Mouse (Mus musculus) liver, embryonic 13.5 days (tissue): ENCODE measurements around the gene Kif5c. TPM values are rescaled to one million over a fixed set of nuclear protein-coding genes. Genes with fewer than 3 reads are reported as not detected.

Experiments used
- ATAC-seq: fragments of 200-750 bp; cut with Nextera tagmentation; 2 replicates; pipeline ENCODE4 v1.8.0; 2017; ENCODE audit warnings: low read depth, mild to moderate bottlenecking, moderate number of reproducible peaks, moderate library complexity
- DNase-seq: peaks from one replicate; pipeline ENCODE4 v3.0.0; 2022
- H3K27ac ChIP-seq: fragments of 300-500 bp; sonication (generic); 2 replicates; pipeline ENCODE4 v1.5.1; 2015; ENCODE audit warnings: moderate library complexity, mild to moderate bottlenecking, inconsistent platforms
- H3K27me3 ChIP-seq: fragments of 300-500 bp; sonication (generic); 2 replicates; pipeline ENCODE4 v1.6.1; 2015; ENCODE audit warnings: mild to moderate bottlenecking, inconsistent platforms
- H3K36me3 ChIP-seq: fragments of 300-500 bp; sonication (generic); 2 replicates; pipeline ENCODE4 v1.6.1; 2015; ENCODE audit warnings: mild to moderate bottlenecking, inconsistent platforms
- H3K4me1 ChIP-seq: fragments of 300-500 bp; sonication (generic); replicated peaks from 2 replicates; pipeline ENCODE4 v1.6.1; 2015; ENCODE audit warnings: inconsistent platforms
- H3K4me2 ChIP-seq: fragments of 300-500 bp; sonication (generic); 2 replicates; pipeline ENCODE4 v1.6.1; 2015; ENCODE audit warnings: inconsistent platforms, mild to moderate bottlenecking, moderate library complexity
- H3K4me3 ChIP-seq: fragments of 300-500 bp; sonication (generic); replicated peaks from 2 replicates; pipeline ENCODE4 v1.5.1; 2015; ENCODE audit warnings: mild to moderate bottlenecking, inconsistent platforms
- H3K9ac ChIP-seq: fragments of 300-500 bp; sonication (generic); 2 replicates; pipeline ENCODE4 v1.6.1; 2015; ENCODE audit warnings: mild to moderate bottlenecking, inconsistent platforms
- H3K9me3 ChIP-seq: fragments of 300-500 bp; sonication (generic); replicated peaks from 2 replicates; pipeline ENCODE4 v1.6.1; 2016; ENCODE audit warnings: inconsistent platforms
- WGBS: fragments of 180-500 bp; shearing (Covaris S2); methylation state at CpG from one replicate; pipeline ENCODE4 v1.1.7; 2015; ENCODE audit not compliant: insufficient replicate concordance; 5-methylcytosine and 5-hydroxymethylcytosine counted together
- polyA plus RNA-seq: library from polyadenylated mRNA; unstranded; fragments of >200 nt; fragmentation: Nextera tagmentation; extraction: Ambion mirVana; gene quantifications from 2 replicates; pipeline ENCODE4 v1.2.1, GENCODE M21; 2015

Gene Kif5c
- polyA plus RNA-seq, 1 experiment from 2014 or later = 0.20 TPM

DNA sequence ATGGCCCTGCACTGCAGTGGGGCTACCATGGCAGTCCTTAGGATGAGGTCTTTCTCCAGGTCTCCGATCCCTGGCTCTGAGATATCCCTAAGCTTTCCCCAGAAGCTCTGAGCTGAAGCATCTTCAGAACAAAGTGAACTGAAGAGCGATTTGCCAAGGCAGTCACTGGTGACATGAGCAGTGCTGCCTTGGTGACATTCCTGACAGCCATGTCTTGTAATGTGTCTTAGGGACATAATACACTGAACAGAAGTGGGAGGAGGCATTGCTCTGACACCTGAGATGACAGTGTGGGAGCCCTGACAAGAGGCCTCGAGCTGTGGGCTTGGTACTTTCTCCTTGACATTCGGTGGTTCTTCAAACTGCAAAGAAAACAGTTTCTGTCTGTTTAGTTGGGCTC is 157.3 kb downstream of the Kif5c start:
- Histone ChIP-seq H3K9me3 (no peaks in the 10 kb centered on the region), H3K4me1 (peaks cover 53% of the 10 kb centered on the region)

GRCm38 (mm10) chr2:49787376-49788050 is 168.4 kb downstream of the Kif5c start, which contains the start of gene Lypd6b:
Gene Lypd6b, plus strand, starts transcription at chr2:49787688.
- 1% methylated on average over 74 of the region's 79 CpGs for WGBS
- ATAC-seq = no peak
- Histone ChIP-seq H3K27me3 (peaks cover 60% of the 10 kb centered on the region), H3K36me3 (no peaks in the 10 kb centered on the region), H3K9ac (no peak within 1 kb of the TSS), H3K27ac (no peak within 1 kb of the TSS), H3K4me1 (peaks cover 9% of the 10 kb centered on the region), H3K4me3 (peak within 1 kb of the TSS; percentile 54), H3K9me3 (no peaks in the 10 kb centered on the region), H3K4me2 (peak within 1 kb of the TSS; percentile 70)
- DNase-seq = no peak

More for the DNA sequence above, 157.3 kb downstream of the Kif5c start:
- Histone ChIP-seq H3K27me3 (no peaks in the 10 kb centered on the region), H3K9ac (no peak overlapping the region), H3K36me3 (no peaks in the 10 kb centered on the region), H3K27ac (no peak overlapping the region), H3K4me2 (no peak overlapping the region), H3K4me3 (no peak overlapping the region)
- DNase-seq (no peak), ATAC-seq (no peak)
- WGBS = 75% methylated on average over 4 of the region's 4 CpGs

DNA sequence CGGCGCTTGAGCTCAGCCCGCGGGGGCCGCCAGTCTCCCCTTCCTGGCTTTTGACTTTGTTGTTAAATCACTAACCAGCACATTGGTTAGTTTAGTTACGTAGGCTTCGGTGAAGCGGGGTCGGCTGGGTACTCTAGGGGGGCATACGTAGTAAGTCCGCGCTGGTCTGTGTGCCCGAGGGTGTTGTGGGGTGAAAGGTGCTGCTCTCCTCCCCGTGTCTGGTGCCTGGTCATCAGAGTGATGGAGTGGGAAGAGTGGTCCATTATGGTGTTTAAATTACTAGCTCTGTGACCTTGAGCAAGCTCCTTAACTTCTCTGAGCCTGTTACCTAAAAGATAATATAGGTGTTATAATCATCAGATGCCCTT is 168.9 kb downstream of the Kif5c start:
- no peak for DNase-seq
- Histone ChIP-seq H3K27me3 (peaks cover 60% of the 10 kb centered on the region), H3K27ac (no peak overlapping the region), H3K4me1 (peaks cover 9% of the 10 kb centered on the region), H3K36me3 (no peaks in the 10 kb centered on the region), H3K9ac (no peak overlapping the region), H3K4me2 (peak overlapping the region; percentile 70), H3K9me3 (no peaks in the 10 kb centered on the region), H3K4me3 (peak overlapping the region; percentile 54)
- 2% methylated on average over 14 of the region's 14 CpGs for WGBS
- ATAC-seq = no peak

DNA sequence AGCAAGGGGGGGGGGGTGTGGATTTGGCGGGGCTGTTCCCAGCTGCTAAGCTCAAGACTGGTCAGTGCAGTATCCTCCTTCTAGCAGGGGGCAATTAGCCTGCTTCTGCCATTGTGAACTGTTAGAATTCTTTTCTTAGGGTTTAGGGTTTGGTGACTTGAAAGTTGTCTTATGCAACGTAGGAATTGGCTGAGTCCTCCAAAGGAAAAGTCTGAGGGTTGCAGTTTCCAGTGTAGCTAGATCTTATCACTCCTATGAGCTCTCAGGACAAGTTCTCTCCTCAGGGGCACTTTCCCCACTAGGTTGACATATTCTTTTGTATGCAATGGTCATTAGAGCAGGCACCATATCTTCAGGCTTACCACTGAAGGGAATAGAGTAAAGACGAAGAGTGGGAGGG is 169.5 kb downstream of the Kif5c start:
- 18% methylated on average over 3 of the region's 3 CpGs for WGBS
- DNase-seq = no peak
- Histone ChIP-seq H3K36me3 (no peaks in the 10 kb centered on the region), H3K27me3 (peaks cover 60% of the 10 kb centered on the region), H3K4me3 (no peak overlapping the region), H3K9me3 (no peaks in the 10 kb centered on the region), H3K27ac (no peak overlapping the region), H3K4me1 (peaks cover 9% of the 10 kb centered on the region), H3K4me2 (no peak overlapping the region), H3K9ac (no peak overlapping the region)
- ATAC-seq = no peak

DNA sequence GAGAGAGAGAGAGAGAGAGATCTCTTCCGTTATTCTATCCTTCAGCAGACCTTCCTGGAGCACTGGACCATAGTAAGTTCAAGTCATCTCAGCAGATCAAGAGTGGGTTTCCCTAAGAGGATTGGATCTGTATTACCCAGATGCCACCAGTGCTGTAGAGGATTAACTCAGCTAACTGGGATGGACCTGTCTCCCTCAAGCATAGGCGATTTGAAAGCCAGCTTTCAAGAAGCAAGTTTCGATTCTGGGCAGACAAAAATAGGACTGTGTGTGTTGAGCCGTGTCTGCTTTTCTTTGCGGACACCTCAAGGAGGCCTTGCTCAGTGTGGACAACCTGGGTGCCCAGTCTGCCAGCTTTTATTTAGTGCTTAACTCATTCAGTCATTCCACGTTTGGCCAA is 170.0 kb downstream of the Kif5c start:
- Histone ChIP-seq H3K4me3 (no peak overlapping the region), H3K36me3 (no peaks in the 10 kb centered on the region), H3K9me3 (no peaks in the 10 kb centered on the region), H3K4me2 (no peak overlapping the region), H3K27ac (no peak overlapping the region), H3K4me1 (peaks cover 9% of the 10 kb centered on the region), H3K9ac (no peak overlapping the region), H3K27me3 (peaks cover 60% of the 10 kb centered on the region)
- ATAC-seq = no peak
- 50% methylated on average over 6 of the region's 6 CpGs for WGBS
- DNase-seq = no peak

DNA sequence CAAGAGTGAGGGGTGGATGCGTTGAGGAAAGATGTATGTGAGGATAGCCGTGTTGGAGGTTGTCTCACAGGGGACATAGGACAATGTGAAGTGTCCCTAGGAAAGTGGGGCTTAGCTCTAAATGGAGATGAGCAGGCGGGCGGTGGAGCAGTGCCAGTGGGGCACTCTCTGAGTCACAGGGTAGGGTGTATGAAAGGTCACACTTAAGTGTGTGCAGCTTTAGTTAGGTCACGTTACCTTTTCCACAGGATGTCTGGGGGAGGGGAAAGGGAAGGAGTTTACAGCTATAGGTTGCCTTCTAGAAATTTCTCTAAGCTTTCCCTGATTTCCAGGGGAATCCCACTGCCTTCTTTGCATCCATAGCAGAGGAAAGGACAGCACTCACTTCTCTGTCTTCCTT is 170.4 kb downstream of the Kif5c start:
- WGBS = 65% methylated on average over 5 of the region's 5 CpGs
- H3K4me2 ChIP-seq = no peak overlapping the region
- ATAC-seq (no peak), DNase-seq (no peak)
- no peaks in the 10 kb centered on the region for H3K36me3 ChIP-seq
- no peak overlapping the region for H3K9ac ChIP-seq
- H3K9me3 ChIP-seq = no peaks in the 10 kb centered on the region
- H3K4me1 ChIP-seq = peaks cover 9% of the 10 kb centered on the region
- H3K4me3 ChIP-seq = no peak overlapping the region
- peaks cover 60% of the 10 kb centered on the region for H3K27me3 ChIP-seq
- H3K27ac ChIP-seq = no peak overlapping the region

DNA sequence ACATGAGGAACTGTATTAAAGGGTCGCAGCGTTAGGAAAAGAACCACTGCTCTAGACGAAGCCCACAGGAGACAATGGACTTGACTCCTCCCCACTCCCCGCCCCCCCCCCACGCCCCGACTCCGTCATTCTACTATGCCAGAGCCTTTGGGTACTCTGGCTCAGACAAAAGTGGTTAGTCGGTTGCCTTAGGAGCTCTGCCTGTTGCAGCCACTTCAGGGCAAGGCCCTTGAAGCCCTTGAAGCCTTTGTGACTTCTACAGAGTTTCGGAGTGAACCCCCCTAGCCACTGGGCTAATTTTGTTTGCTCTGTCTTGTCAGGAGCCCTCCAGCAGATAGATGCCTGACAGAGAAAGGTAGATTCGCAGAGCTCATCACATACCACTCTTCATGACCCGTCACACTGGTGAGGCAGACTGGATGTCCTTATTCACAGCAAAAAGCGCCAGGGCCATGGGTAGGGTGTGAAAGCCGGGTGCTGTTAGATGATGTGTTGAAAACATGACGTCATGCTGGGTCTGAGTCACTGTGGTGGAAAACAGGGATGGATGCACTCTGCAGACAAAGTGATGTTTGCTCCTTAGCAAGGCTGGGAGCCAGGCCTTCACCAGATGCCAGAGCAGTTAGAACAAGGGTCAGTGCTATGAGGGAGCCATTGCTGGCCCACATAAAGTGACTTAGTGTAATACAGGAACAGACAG is 178.5 kb downstream of the Kif5c start:
- no peak for ATAC-seq
- Histone ChIP-seq H3K27ac (no peak overlapping the region), H3K4me1 (no peaks in the 10 kb centered on the region), H3K4me3 (no peak overlapping the region), H3K4me2 (no peak overlapping the region), H3K36me3 (no peaks in the 10 kb centered on the region), H3K9me3 (no peaks in the 10 kb centered on the region), H3K27me3 (no peaks in the 10 kb centered on the region), H3K9ac (no peak overlapping the region)
- DNase-seq = no peak
- whole genome bisulfite sequencing = 56% methylated on average over 14 of the region's 14 CpGs

GRCm38 (mm10) chr2:49804448-49804847 is 185.3 kb downstream of the Kif5c start:
- Histone ChIP-seq H3K27ac (no peak overlapping the region), H3K4me1 (no peaks in the 10 kb centered on the region), H3K4me3 (no peak overlapping the region), H3K27me3 (no peaks in the 10 kb centered on the region), H3K9me3 (no peaks in the 10 kb centered on the region), H3K4me2 (no peak overlapping the region), H3K9ac (no peak overlapping the region), H3K36me3 (no peaks in the 10 kb centered on the region)
- DNase-seq (no peak), ATAC-seq (no peak)
- 72% methylated on average over 8 of the region's 8 CpGs for WGBS

DNA sequence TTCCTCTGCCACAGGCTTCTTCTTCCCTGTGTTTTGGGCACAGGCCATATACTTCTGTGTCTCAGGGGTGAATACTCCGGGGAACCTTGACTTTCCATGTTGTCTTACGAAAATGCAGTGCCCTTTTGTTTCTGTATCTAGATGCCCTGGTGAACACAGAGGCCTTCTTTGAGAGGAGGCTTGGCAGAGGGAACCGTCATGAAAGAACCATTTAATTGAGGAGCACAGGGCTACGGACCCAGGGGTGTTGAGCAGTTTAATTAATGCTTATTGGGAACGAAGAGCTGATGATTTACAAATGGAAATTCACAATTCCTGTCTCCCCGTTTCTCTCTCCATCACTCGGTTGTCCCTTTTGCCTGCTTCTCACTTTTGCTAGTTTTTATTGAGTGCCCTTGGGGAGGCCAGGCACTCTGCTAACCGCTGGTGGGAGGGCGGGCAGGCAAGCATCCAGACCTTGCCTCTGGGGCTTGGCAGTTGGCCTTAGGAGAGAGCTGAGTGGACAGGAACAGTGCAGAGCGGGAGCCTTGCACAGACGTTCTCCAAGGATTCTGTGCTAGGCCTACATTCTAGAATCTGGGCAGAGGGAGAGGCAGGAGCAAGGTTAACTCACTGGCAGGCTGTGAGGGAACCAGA is 186.8 kb downstream of the Kif5c start:
- H3K4me1 ChIP-seq = no peaks in the 10 kb centered on the region
- no peak overlapping the region for H3K4me3 ChIP-seq
- DNase-seq = no peak
- no peak overlapping the region for H3K9ac ChIP-seq
- H3K36me3 ChIP-seq = no peaks in the 10 kb centered on the region
- H3K4me2 ChIP-seq = no peak overlapping the region
- WGBS = 67% methylated on average over 11 of the region's 11 CpGs
- H3K27ac ChIP-seq = no peak overlapping the region
- H3K27me3 ChIP-seq = no peaks in the 10 kb centered on the region
- H3K9me3 ChIP-seq = no peaks in the 10 kb centered on the region
- no peak for ATAC-seq

- H3K4me2 ChIP-seq = no peak overlapping the region
- DNase-seq = no peak
- no peak overlapping the region for H3K27ac ChIP-seq
- ATAC-seq = no peak
- 55% methylated on average over 6 of the region's 6 CpGs for WGBS
- no peaks in the 10 kb centered on the region for H3K27me3 ChIP-seq
- H3K4me3 ChIP-seq = no peak overlapping the region
- no peak overlapping the region for H3K9ac ChIP-seq
- H3K36me3 ChIP-seq = no peaks in the 10 kb centered on the region
- no peaks in the 10 kb centered on the region for H3K9me3 ChIP-seq
- peaks cover 7% of the 10 kb centered on the region; the same call in 1 of the 2 replicates for H3K4me1 ChIP-seq
Observed at GRCm38 (mm10) chr2:49809496-49809895, 190.4 kb downstream of the Kif5c start.

- Histone ChIP-seq H3K9me3 (no peaks in the 10 kb centered on the region), H3K4me2 (no peak overlapping the region), H3K4me3 (no peak overlapping the region), H3K9ac (no peak overlapping the region), H3K27me3 (no peaks in the 10 kb centered on the region), H3K36me3 (no peaks in the 10 kb centered on the region), H3K4me1 (peaks cover 7% of the 10 kb centered on the region; the same call in 1 of the 2 replicates), H3K27ac (no peak overlapping the region)
- WGBS = 33% methylated on average over 11 of the region's 11 CpGs
- no peak for DNase-seq
- ATAC-seq = no peak
Observed at GRCm38 (mm10) chr2:49811420-49811819, 192.3 kb downstream of the Kif5c start.
